Mouse (Mus musculus) cerebellum, adult 2 months (tissue): ENCODE results near the gene Fam57b. TPM values are rescaled to one million over a fixed set of nuclear protein-coding genes. Genes with fewer than 3 reads are reported as not detected.

ENCODE experiments used
- DNase-seq, 2 experiments: peaks; one replicate each; pipeline ENCODE4 v3.0.0; 2021
- H3K27ac ChIP-seq: fragments of 200-500 bp; 2 replicates; pipeline ENCODE4 v1.5.1; 2012; ENCODE audit warnings: low read length, control low read depth, inconsistent platforms; ENCODE audit not compliant: insufficient read depth
- H3K27me3 ChIP-seq: fragments of 200-500 bp; 2 replicates; pipeline ENCODE4 v1.6.1; 2012; ENCODE audit warnings: inconsistent platforms, mild to moderate bottlenecking, low read length, moderate library complexity; ENCODE audit not compliant: control insufficient read depth, insufficient read depth
- H3K4me1 ChIP-seq: fragments of 200-500 bp; 2 replicates; pipeline ENCODE4 v1.6.1; 2011; ENCODE audit warnings: low read length; ENCODE audit not compliant: control insufficient read depth, insufficient read depth
- H3K4me3 ChIP-seq: fragments of 200-500 bp; replicated peaks from 2 replicates; pipeline ENCODE3; 2011; ENCODE audit warnings: mild to moderate bottlenecking, low read depth, low read length, control low read depth; ENCODE audit not compliant: insufficient read depth
- CTCF ChIP-seq: fragments of 200-500 bp; IDR thresholded peaks from 2 replicates; pipeline ENCODE4 v1.5.1; 2011; ENCODE audit warnings: low read depth, mild to moderate bottlenecking, control low read depth, low read length, moderate library complexity, borderline replicate concordance; ENCODE audit not compliant: insufficient read depth
- POLR2A ChIP-seq: fragments of 200-500 bp; IDR thresholded peaks from 2 replicates; pipeline ENCODE4 v1.6.1; 2011; ENCODE audit warnings: low read length, control low read depth, borderline replicate concordance; ENCODE audit not compliant: insufficient read depth
- WGBS: fragments of 180-500 bp; shearing (Covaris S2); methylation state at CpG from one replicate; pipeline ENCODE4 v1.1.7; 2018; 5-methylcytosine and 5-hydroxymethylcytosine counted together
- polyA plus RNA-seq: library from polyadenylated mRNA; depleted of rRNA; stranded (reverse); fragments of >200 nt; gene quantifications from 2 replicates; pipeline ENCODE4 v1.2.3, GENCODE M21; 2012

Gene Fam57b
- polyA plus RNA-seq, 1 experiment = 196 TPM

DNA sequence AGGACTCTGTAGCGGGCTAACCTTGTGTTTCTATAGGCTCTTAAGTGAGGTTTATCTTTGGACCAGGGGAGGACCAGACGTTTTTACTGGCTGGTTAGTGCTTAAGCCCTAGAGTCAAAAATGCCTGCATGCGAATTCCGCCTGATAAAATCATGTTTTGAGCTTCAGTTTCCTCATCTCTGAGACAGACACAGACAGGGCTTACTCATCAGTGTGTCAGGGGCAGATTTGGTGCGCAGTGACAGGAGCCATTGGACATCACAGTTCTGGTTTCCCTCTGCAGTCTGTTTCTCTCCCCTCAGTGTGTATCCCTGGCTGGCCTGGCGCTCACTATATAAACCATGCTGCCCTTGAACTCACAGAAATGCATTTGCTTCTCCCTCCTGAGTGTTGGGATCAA is 5.7 kb downstream of the Fam57b start:
- Histone ChIP-seq H3K4me1 (peaks cover 7% of the 10 kb centered on the region; the same call in 1 of the 2 replicates), H3K4me3 (no peak overlapping the region), H3K27me3 (no peaks in the 10 kb centered on the region), H3K27ac (no peak overlapping the region)
- 97% methylated on average over 6 of the region's 6 CpGs for WGBS
- no peak for TF ChIP-seq CTCF
- TF ChIP-seq POLR2A = no peak
- no peak for DNase-seq

- Histone ChIP-seq H3K27ac (no peak overlapping the region), H3K4me1 (peaks cover 7% of the 10 kb centered on the region; the same call in 1 of the 2 replicates), H3K27me3 (no peaks in the 10 kb centered on the region), H3K4me3 (no peak overlapping the region)
- TF ChIP-seq CTCF = no peak
- no peak for TF ChIP-seq POLR2A
- no peak for DNase-seq
Observed at GRCm38 (mm10) chr7:126803751-126804150, 6.3 kb downstream of the Fam57b start.

DNA sequence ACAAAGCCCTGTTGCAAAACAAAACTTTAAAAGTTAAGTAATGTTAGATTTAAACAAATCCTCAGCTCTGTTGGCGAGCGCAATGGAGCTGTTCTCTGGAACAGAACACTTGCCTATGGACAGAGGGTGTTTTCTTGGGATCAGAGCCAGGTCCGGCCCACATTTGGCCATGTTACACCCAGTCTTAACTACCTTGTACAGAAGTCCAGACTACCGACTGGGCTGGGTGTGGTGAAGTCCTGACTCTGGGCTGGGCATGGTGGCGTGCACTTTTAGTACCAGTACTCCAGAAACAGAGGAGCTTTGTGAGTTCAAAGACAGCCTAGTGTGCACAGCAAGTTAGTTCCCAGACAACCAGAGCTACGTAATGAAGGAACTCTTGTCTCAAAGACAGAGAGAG is 9.5 kb downstream of the Fam57b start:
- TF ChIP-seq CTCF (no peak), POLR2A (no peak)
- 60% methylated on average over 6 of the region's 6 CpGs for WGBS
- Histone ChIP-seq H3K4me1 (0 out of 2 replicates have a peak, but pooled peaks cover 2% of the 10 kb centered on the region), H3K4me3 (no peak overlapping the region), H3K27me3 (no peaks in the 10 kb centered on the region), H3K27ac (no peak overlapping the region)
- no peak for DNase-seq

- WGBS = 48% methylated on average over 4 of the region's 4 CpGs
- Histone ChIP-seq H3K27ac (no peak overlapping the region), H3K4me3 (no peak overlapping the region), H3K27me3 (no peaks in the 10 kb centered on the region), H3K4me1 (0 out of 2 replicates have a peak, but pooled peaks cover 2% of the 10 kb centered on the region)
- no peak for TF ChIP-seq POLR2A
- no peak for TF ChIP-seq CTCF
- no peak for DNase-seq
Observed at GRCm38 (mm10) chr7:126807405-126807804, 9.9 kb downstream of the Fam57b start.

GRCm38 (mm10) chr7:126808703-126809455 is 11.4 kb downstream of the Fam57b start:
- H3K4me1 ChIP-seq = 0 out of 2 replicates have a peak, but pooled peaks cover 2% of the 10 kb centered on the region
- H3K4me3 ChIP-seq = peak overlapping the region; percentile 74
- DNase-seq = peak; percentile 93 to 94
- under 1% methylated on average over 43 of the region's 43 CpGs for WGBS
- H3K27ac ChIP-seq = 0 out of 2 replicates have a peak overlapping the region, but pooled peaks have one; percentile 3
- no peaks in the 10 kb centered on the region for H3K27me3 ChIP-seq
- TF ChIP-seq CTCF (no peak), POLR2A (peak; percentile 49; the same call in 1 of the 2 replicates)

GRCm38 (mm10) chr7:126809723-126810369 is 12.4 kb downstream of the Fam57b start:
- 63% methylated on average over 5 of the region's 5 CpGs for WGBS
- Histone ChIP-seq H3K27ac (no peak overlapping the region), H3K4me3 (no peak overlapping the region), H3K27me3 (no peaks in the 10 kb centered on the region), H3K4me1 (0 out of 2 replicates have a peak, but pooled peaks cover 2% of the 10 kb centered on the region)
- no peak for DNase-seq
- TF ChIP-seq POLR2A (no peak), CTCF (no peak)

DNA sequence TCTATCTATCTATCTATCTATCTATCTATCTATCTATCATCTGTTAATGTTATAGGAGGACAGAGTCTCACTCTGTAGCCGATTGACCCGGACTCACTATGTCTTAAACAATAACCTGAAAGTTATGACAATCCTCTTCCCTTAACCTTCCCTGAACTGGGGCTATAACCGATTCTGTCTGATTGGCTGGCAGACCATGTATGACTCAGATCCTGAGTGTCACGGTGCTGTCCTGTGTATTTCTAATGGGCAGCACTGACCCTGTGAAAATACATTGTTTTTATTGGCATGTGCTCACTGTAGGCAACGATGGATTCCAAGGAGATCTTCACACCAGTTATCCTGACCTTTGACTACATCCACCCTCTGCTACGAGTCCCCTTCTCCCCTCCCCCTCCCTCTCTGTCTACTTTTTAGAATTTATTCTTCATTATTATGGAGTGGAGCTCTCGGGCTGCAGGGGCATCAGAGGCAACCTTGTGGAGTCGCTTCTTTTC is 18.3 kb downstream of the Fam57b start:
- Histone ChIP-seq H3K27ac (no peak overlapping the region), H3K27me3 (no peaks in the 10 kb centered on the region), H3K4me3 (no peak overlapping the region), H3K4me1 (no peaks in the 10 kb centered on the region)
- 31% methylated on average over 8 of the region's 8 CpGs for WGBS
- no peak for DNase-seq
- TF ChIP-seq CTCF (no peak), POLR2A (no peak)

DNA sequence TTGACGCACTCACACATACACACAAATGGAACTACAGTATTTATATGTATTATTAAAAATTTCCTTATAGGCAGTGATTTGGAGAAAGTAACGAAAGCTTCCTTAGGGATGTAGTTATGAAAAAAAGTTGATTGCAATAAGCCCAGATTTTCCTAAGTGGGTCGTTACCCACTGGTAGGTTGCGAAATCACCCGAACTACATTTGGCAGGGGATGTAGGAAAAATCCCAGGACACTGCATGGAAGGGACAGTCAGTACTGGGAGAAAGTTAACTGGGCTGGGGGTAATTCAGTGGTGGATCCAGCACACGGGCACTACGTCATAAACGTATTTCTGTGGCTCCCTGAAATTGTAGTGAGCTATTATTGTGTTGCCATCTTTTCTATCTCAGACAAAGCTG is 19.0 kb downstream of the Fam57b start:
- Histone ChIP-seq H3K27me3 (no peaks in the 10 kb centered on the region), H3K4me3 (no peak overlapping the region), H3K4me1 (no peaks in the 10 kb centered on the region), H3K27ac (no peak overlapping the region)
- TF ChIP-seq CTCF (no peak), POLR2A (no peak)
- DNase-seq = no peak
- WGBS = 73% methylated on average over 8 of the region's 8 CpGs

GRCm38 (mm10) chr7:126817595-126817994 is 20.1 kb downstream of the Fam57b start:
- no peaks in the 10 kb centered on the region for H3K27me3 ChIP-seq
- H3K4me1 ChIP-seq = peaks cover 7% of the 10 kb centered on the region; the same call in 1 of the 2 replicates
- WGBS = 87% methylated on average over 7 of the region's 7 CpGs
- no peak for DNase-seq
- H3K4me3 ChIP-seq = no peak overlapping the region
- TF ChIP-seq CTCF (no peak), POLR2A (no peak)
- no peak overlapping the region for H3K27ac ChIP-seq
